Comparison of ENCODE assay signal across 19 mouse cellular contexts in the genomic region with DNA sequence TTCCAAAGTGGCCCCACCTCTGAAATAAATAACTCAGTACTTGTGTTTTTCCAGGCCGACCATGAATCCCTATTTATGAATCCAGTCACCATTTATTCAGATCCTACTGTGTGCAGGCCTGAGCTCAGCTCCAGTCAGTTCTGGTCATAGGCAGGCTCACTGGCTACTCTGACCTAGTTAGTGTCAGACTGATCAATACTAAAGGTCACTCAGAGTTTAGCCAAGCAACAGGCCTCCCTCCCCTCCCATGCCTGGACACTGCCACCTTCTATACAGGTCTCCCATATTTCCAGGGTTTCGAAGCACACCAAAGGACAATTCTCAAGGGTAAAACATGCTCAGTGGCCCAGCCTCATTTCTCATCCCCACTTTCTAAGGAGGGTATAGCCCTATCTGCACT. TPM values are rescaled to one million over a fixed set of nuclear protein-coding genes. Genes with fewer than 3 reads are reported as not detected.
DNase-seq lines count a peak whose midpoint lies in the region; ATAC-seq lines count a peak whose summit lies in the region.
"Had no signal": no experiment of that assay in that cellular context is flagged by ENCODE, and none has a peak within 500 bp of the region (broad histone marks: within the 10 kb centered on the region; RNA-seq: fewer than 3 reads in every experiment).

No protein-coding gene starts in this region.

- no peak overlapping the region for H3K4me3 ChIP-seq in liver, embryonic 12.5 days
- no peak overlapping the region for H3K4me3 ChIP-seq in liver, embryonic 11.5 days (ENCODE audit: low read depth, low read length)
- no peak overlapping the region for H3K4me3 ChIP-seq in liver, embryonic 16.5 days (ENCODE audit: low read depth, low read length)
- H3K4me3 ChIP-seq: embryonic facial prominence, embryonic 10.5 days; embryonic facial prominence, embryonic 12.5 days; forebrain, embryonic 13.5 days; forebrain, embryonic 15.5 days had no signal

- H3K36me3 ChIP-seq in liver, embryonic 12.5 days, result no peaks in the 10 kb centered on the region
- H3K36me3 ChIP-seq in liver, embryonic 11.5 days (ENCODE audit: control insufficient read depth, insufficient read depth, low read length), result no peaks in the 10 kb centered on the region
- H3K36me3 ChIP-seq in liver, embryonic 16.5 days (ENCODE audit: control insufficient read depth, insufficient read depth), result no peaks in the 10 kb centered on the region
- H3K36me3 ChIP-seq: embryonic facial prominence, embryonic 10.5 days; embryonic facial prominence, embryonic 12.5 days; forebrain, embryonic 15.5 days had no signal

- no peaks in the 10 kb centered on the region for H3K27me3 ChIP-seq in liver, embryonic 12.5 days (replicated peaks)
- H3K27me3 ChIP-seq in liver, embryonic 11.5 days (replicated peaks; ENCODE audit: control insufficient read depth, insufficient read depth, low read length), result no peaks in the 10 kb centered on the region
- H3K27me3 ChIP-seq in liver, embryonic 16.5 days (ENCODE audit: control insufficient read depth, insufficient read depth, low read depth, low read length), result no peaks in the 10 kb centered on the region
- H3K27me3 ChIP-seq: embryonic facial prominence, embryonic 12.5 days; forebrain, embryonic 13.5 days; forebrain, embryonic 15.5 days had no signal

- H3K4me2 ChIP-seq in liver, embryonic 12.5 days, result no peak overlapping the region
- no peak overlapping the region for H3K4me2 ChIP-seq in liver, embryonic 11.5 days
- H3K4me2 ChIP-seq in liver, embryonic 16.5 days (ENCODE audit: low read depth, low read length), result no peak overlapping the region
- H3K4me2 ChIP-seq: embryonic facial prominence, embryonic 12.5 days; forebrain, embryonic 13.5 days; forebrain, embryonic 15.5 days had no signal

- H3K4me1 ChIP-seq in liver, embryonic 12.5 days, result no peaks in the 10 kb centered on the region
- H3K4me1 ChIP-seq in liver, embryonic 11.5 days (replicated peaks; ENCODE audit: control insufficient read depth, insufficient read depth, low read length), result no peaks in the 10 kb centered on the region; the same call in 1 of the 2 replicates
- no peaks in the 10 kb centered on the region for H3K4me1 ChIP-seq in liver, embryonic 16.5 days (ENCODE audit: control insufficient read depth, low read depth, low read length)

- no peak overlapping the region for H3K27ac ChIP-seq in liver, embryonic 12.5 days
- H3K27ac ChIP-seq in liver, embryonic 11.5 days (ENCODE audit: low read depth, low read length), result no peak overlapping the region
- H3K27ac ChIP-seq in liver, embryonic 16.5 days (ENCODE audit: low read length), result no peak overlapping the region
- H3K27ac ChIP-seq: embryonic facial prominence, embryonic 10.5 days; embryonic facial prominence, embryonic 12.5 days; forebrain, embryonic 13.5 days; forebrain, embryonic 15.5 days had no signal

- peak; percentile 59; the same call in 1 of the 2 replicates for ATAC-seq in liver, embryonic 12.5 days
- no peak for ATAC-seq in liver, embryonic 11.5 days (replicated peaks; ENCODE audit: low FRiP score)
- peak; percentile 63; the same call in 1 of the 2 replicates for ATAC-seq in liver, embryonic 16.5 days (ENCODE audit: low read depth)
- ATAC-seq: forebrain, embryonic 13.5 days; forebrain, embryonic 15.5 days; forebrain, postnatal 0 days had no signal

- H3K9ac ChIP-seq in liver, embryonic 12.5 days, result no peak overlapping the region
- H3K9ac ChIP-seq in liver, embryonic 11.5 days (ENCODE audit: low read depth, low read length), result no peak overlapping the region
- no peak overlapping the region for H3K9ac ChIP-seq in liver, embryonic 16.5 days (ENCODE audit: low read depth, low read length)
- H3K9ac ChIP-seq: embryonic facial prominence, embryonic 12.5 days; forebrain, embryonic 13.5 days; forebrain, embryonic 15.5 days; forebrain, postnatal 0 days had no signal

- no peak for DNase-seq in liver, embryonic 11.5 days (ENCODE audit: low spot score)
- DNase-seq in embryo, embryonic 11 days, result no peak
- DNase-seq in spleen, postnatal 10 days (ENCODE audit: low spot score in 2 of 2), result no peak
- DNase-seq: adrenal gland, adult 2 months; adrenal gland, postnatal 10 days; adrenal gland, postnatal 25 days; cerebellum, adult 11 months; cerebellum, adult 18-20 months; cerebellum, adult 8-10 months; cerebellum, adult 9-11 months; cerebellum, postnatal 14 days; cerebellum, postnatal 36 days; forebrain, postnatal 0 days had no signal

- WGBS in liver, embryonic 12.5 days (ENCODE audit: insufficient replicate concordance), result 66% methylated on average over 2 of the region's 2 CpGs
- WGBS in liver, embryonic 11.5 days, result 85% methylated on average over 2 of the region's 2 CpGs
- WGBS in liver, embryonic 16.5 days (ENCODE audit: insufficient replicate concordance), result 57% methylated on average over 2 of the region's 2 CpGs

- no peaks in the 10 kb centered on the region for H3K9me3 ChIP-seq in liver, embryonic 12.5 days (replicated peaks)
- no peaks in the 10 kb centered on the region for H3K9me3 ChIP-seq in liver, embryonic 11.5 days (ENCODE audit: control insufficient read depth, low read length)
- no peaks in the 10 kb centered on the region for H3K9me3 ChIP-seq in liver, embryonic 16.5 days (replicated peaks; ENCODE audit: control insufficient read depth, low read length)
- H3K9me3 ChIP-seq: embryonic facial prominence, embryonic 10.5 days; embryonic facial prominence, embryonic 12.5 days; forebrain, embryonic 13.5 days; forebrain, embryonic 15.5 days had no signal

RNA-seq across cellular contexts. Expression of a gene that starts 54.7 kb away (rescaled TPM):
- 5.0 and 5.2 TPM in 2 replicates for polyA plus RNA-seq in liver, embryonic 12.5 days (2016; fragmentation: Nextera tagmentation; extraction: Ambion mirVana)
- 11.3 and 12.2 TPM in 2 replicates for polyA plus RNA-seq in liver, embryonic 11.5 days (2014; fragmentation: Nextera tagmentation; extraction: Ambion mirVana)
- polyA plus RNA-seq in liver, embryonic 16.5 days (2015; fragmentation: Nextera tagmentation; extraction: Ambion mirVana), result 3.5 and 5.6 TPM in 2 replicates
